Mouse (Mus musculus) liver, postnatal 0 days (tissue): Measurements from ENCODE around the gene 5730522E02Rik. TPM values are rescaled to one million over a fixed set of nuclear protein-coding genes. Genes with fewer than 3 reads are reported as not detected.

Source experiments
- ATAC-seq: fragments of 200-750 bp; cut with Nextera tagmentation; 2 replicates; pipeline ENCODE4 v1.8.0; 2017; ENCODE audit warnings: mild to moderate bottlenecking, moderate library complexity
- DNase-seq: peaks from one replicate; pipeline ENCODE4 v3.0.0-alpha.2; 2016
- H3K27ac ChIP-seq: fragments of 300-500 bp; sonication (generic); 2 replicates; pipeline ENCODE4 v1.5.1; 2014; ENCODE audit warnings: antibody characterized with exemption, moderate library complexity, mild to moderate bottlenecking, low read depth
- H3K27me3 ChIP-seq: fragments of 300-500 bp; sonication (generic); 2 replicates; pipeline ENCODE4 v1.6.1; 2014; ENCODE audit warnings: low read length, control low read depth, mixed read lengths; ENCODE audit not compliant: insufficient read depth
- H3K36me3 ChIP-seq: fragments of 300-500 bp; sonication (generic); replicated peaks from 2 replicates; pipeline ENCODE4 v1.6.1; 2014; ENCODE audit warnings: mild to moderate bottlenecking, control low read depth, low read length, moderate library complexity, mixed read lengths; ENCODE audit not compliant: insufficient read depth
- H3K4me1 ChIP-seq: fragments of 300-500 bp; sonication (generic); 2 replicates; pipeline ENCODE4 v1.6.1; 2014; ENCODE audit warnings: antibody characterized with exemption, mild to moderate bottlenecking, control low read depth; ENCODE audit not compliant: insufficient read depth
- H3K4me2 ChIP-seq: fragments of 300-500 bp; sonication (generic); 2 replicates; pipeline ENCODE4 v1.6.1; 2014; ENCODE audit warnings: low read depth, mild to moderate bottlenecking, low read length, moderate library complexity, mixed read lengths
- H3K4me3 ChIP-seq: fragments of 300-500 bp; sonication (generic); 2 replicates; pipeline ENCODE4 v1.5.1; 2014; ENCODE audit warnings: low read depth, low read length
- H3K9ac ChIP-seq: fragments of 300-500 bp; sonication (generic); replicated peaks from 2 replicates; pipeline ENCODE4 v1.6.1; 2014; ENCODE audit warnings: mild to moderate bottlenecking, moderate library complexity
- H3K9me3 ChIP-seq: fragments of 300-500 bp; sonication (generic); 2 replicates; pipeline ENCODE4 v1.6.1; 2016; ENCODE audit warnings: mild to moderate bottlenecking, control low read depth, low read length, mixed read lengths
- CTCF ChIP-seq: sonication (generic); IDR thresholded peaks from 2 replicates; pipeline ENCODE4 v1.5.1; 2016; ENCODE audit warnings: antibody characterized with exemption, low read depth
- EP300 ChIP-seq: IDR thresholded peaks from 2 replicates; pipeline ENCODE4 v1.6.1; 2016; ENCODE audit warnings: antibody characterized with exemption, low read depth, mild to moderate bottlenecking
- WGBS: fragments of 180-500 bp; shearing (Covaris S2); extraction: QIAGEN DNeasy Blood & Tissue Kit; methylation state at CpG from one replicate; pipeline ENCODE4 v1.1.7; 2014; ENCODE audit not compliant: insufficient replicate concordance; 5-methylcytosine and 5-hydroxymethylcytosine counted together
- polyA plus RNA-seq: library from polyadenylated mRNA; unstranded; fragments of >200 nt; fragmentation: Nextera tagmentation; extraction: Ambion mirVana; gene quantifications from 2 replicates; pipeline ENCODE4 v1.2.1, GENCODE M21; 2015

Gene 5730522E02Rik
- polyA plus RNA-seq, 1 experiment from 2014 or later = 0.68 TPM

DNA sequence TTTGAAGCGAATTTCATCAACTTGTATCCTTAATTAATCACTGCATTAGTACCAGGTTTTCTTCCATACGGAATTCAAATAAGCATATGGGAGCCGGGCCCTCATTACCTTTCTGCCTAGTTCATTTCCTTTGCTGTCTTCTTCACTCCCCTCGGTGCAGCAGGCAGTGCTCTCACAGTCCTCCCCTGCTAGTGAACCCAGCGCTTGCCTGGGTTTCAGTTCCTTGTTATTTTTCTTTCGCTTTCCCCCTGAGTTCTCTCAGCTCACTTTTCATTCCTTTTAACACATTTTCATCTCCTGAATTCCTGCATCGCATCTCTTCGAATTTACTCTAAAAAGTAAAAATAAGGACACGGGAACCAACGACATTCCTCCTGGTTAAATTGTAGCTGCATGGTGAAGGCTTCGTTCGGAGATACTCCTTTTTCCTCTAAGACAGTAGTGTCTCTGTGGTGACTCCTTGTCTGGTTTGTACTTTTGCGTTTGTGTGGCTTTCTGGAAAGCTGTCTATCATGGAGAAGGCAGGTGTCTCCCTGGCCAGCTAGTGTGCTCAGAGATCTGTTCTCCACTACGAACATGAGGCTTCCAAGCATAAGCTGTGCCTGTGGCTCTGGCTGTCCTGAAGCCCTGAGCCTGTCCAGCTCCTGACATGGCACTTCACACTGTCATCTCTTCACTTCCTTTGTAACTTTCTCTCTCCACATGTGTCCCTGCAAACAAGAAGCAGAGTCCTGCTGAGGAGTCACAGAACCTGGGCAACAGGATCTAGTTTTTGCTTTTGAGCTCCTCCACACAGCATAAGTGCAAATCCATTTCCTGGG, 361.5 kb downstream of the 5730522E02Rik start:
- H3K4me3 ChIP-seq = no peak overlapping the region
- no peak overlapping the region for H3K9ac ChIP-seq
- H3K4me1 ChIP-seq = no peaks in the 10 kb centered on the region
- ATAC-seq (no peak), DNase-seq (no peak)
- 48% methylated on average over 14 of the region's 14 CpGs for WGBS
- H3K9me3 ChIP-seq = no peaks in the 10 kb centered on the region
- H3K27me3 ChIP-seq = no peaks in the 10 kb centered on the region
- H3K36me3 ChIP-seq = no peaks in the 10 kb centered on the region
- peak overlapping the region; percentile 9; the same call in 1 of the 2 replicates for H3K4me2 ChIP-seq
- H3K27ac ChIP-seq = no peak overlapping the region
- TF ChIP-seq EP300 = no peak
- no peak for TF ChIP-seq CTCF

GRCm38 (mm10) chr11:25838451-25838850, 372.1 kb downstream of the 5730522E02Rik start:
- Histone ChIP-seq H3K4me1 (no peaks in the 10 kb centered on the region), H3K4me2 (no peak overlapping the region), H3K27ac (no peak overlapping the region), H3K36me3 (no peaks in the 10 kb centered on the region), H3K9me3 (no peaks in the 10 kb centered on the region), H3K9ac (no peak overlapping the region), H3K27me3 (no peaks in the 10 kb centered on the region), H3K4me3 (no peak overlapping the region)
- TF ChIP-seq EP300 (no peak), CTCF (no peak)
- DNase-seq = no peak
- no peak for ATAC-seq
- 72% methylated on average over 1 of the region's 1 CpGs for WGBS

GRCm38 (mm10) chr11:25819789-25820188, 390.8 kb downstream of the 5730522E02Rik start:
- Histone ChIP-seq H3K4me3 (no peak overlapping the region), H3K27ac (no peak overlapping the region), H3K4me2 (no peak overlapping the region), H3K9ac (no peak overlapping the region), H3K27me3 (no peaks in the 10 kb centered on the region), H3K9me3 (no peaks in the 10 kb centered on the region), H3K36me3 (no peaks in the 10 kb centered on the region), H3K4me1 (no peaks in the 10 kb centered on the region)
- ATAC-seq (no peak), DNase-seq (no peak)
- TF ChIP-seq EP300 = no peak
- TF ChIP-seq CTCF = no peak

GRCm38 (mm10) chr11:25813446-25813845, 397.1 kb downstream of the 5730522E02Rik start:
- H3K9me3 ChIP-seq = no peaks in the 10 kb centered on the region
- ATAC-seq (no peak), DNase-seq (no peak)
- no peak overlapping the region for H3K4me3 ChIP-seq
- H3K4me2 ChIP-seq = no peak overlapping the region
- no peak for TF ChIP-seq EP300
- TF ChIP-seq CTCF = no peak
- no peaks in the 10 kb centered on the region for H3K36me3 ChIP-seq
- H3K27ac ChIP-seq = no peak overlapping the region
- H3K27me3 ChIP-seq = no peaks in the 10 kb centered on the region
- no peaks in the 10 kb centered on the region for H3K4me1 ChIP-seq
- H3K9ac ChIP-seq = no peak overlapping the region
- WGBS = 66% methylated on average over 2 of the region's 2 CpGs

- Histone ChIP-seq H3K9ac (no peak overlapping the region), H3K36me3 (no peaks in the 10 kb centered on the region), H3K4me3 (no peak overlapping the region), H3K9me3 (no peaks in the 10 kb centered on the region), H3K4me1 (no peaks in the 10 kb centered on the region), H3K4me2 (no peak overlapping the region), H3K27ac (no peak overlapping the region), H3K27me3 (no peaks in the 10 kb centered on the region)
- no peak for TF ChIP-seq CTCF
- TF ChIP-seq EP300 = no peak
- ATAC-seq = no peak
- 72% methylated on average over 1 of the region's 1 CpGs for WGBS
- no peak for DNase-seq
Measured at GRCm38 (mm10) chr11:25787691-25788090, 422.9 kb downstream of the 5730522E02Rik start.

GRCm38 (mm10) chr11:25772231-25772630, 438.3 kb downstream of the 5730522E02Rik start:
- Histone ChIP-seq H3K4me3 (no peak overlapping the region), H3K4me1 (no peaks in the 10 kb centered on the region), H3K27me3 (no peaks in the 10 kb centered on the region), H3K27ac (no peak overlapping the region), H3K9me3 (no peaks in the 10 kb centered on the region), H3K9ac (no peak overlapping the region), H3K36me3 (no peaks in the 10 kb centered on the region), H3K4me2 (no peak overlapping the region)
- TF ChIP-seq EP300 = no peak
- no peak for TF ChIP-seq CTCF
- no peak for ATAC-seq
- no peak for DNase-seq
- 64% methylated on average over 1 of the region's 1 CpGs for WGBS
